ENCODE assay signal across 8 mouse cellular contexts in genomic region chr2:27678331-27678730, GRCm38 (mm10). TPM values are rescaled to one million over a fixed set of nuclear protein-coding genes. Genes with fewer than 3 reads are reported as not detected.
DNase-seq lines count a peak whose midpoint lies in the region; ATAC-seq and TF ChIP-seq lines count a peak whose summit lies in the region.

No protein-coding gene starts in this region.

- no peak for DNase-seq in kidney, postnatal 36 days
- DNase-seq in embryonic facial prominence, embryonic 11.5 days (ENCODE audit: low spot score): no peak
- no peak for DNase-seq in hindbrain, postnatal 0 days (ENCODE audit: low spot score)
- DNase-seq in left cerebral cortex, adult 8-10 months (ENCODE audit: low spot score in 2 of 2): no peak
- DNase-seq in left cerebral cortex, adult 9 months (ENCODE audit: low spot score in 2 of 2): no peak
- no peak for DNase-seq in cerebellum, adult 18-20 months

- peaks cover 70% of the 10 kb centered on the region for H3K4me1 ChIP-seq in kidney, embryonic 15.5 days
- peaks cover 19% of the 10 kb centered on the region for H3K4me1 ChIP-seq in embryonic facial prominence, embryonic 11.5 days (ENCODE audit: control insufficient read depth, insufficient read depth, low read length)
- peaks cover 34% of the 10 kb centered on the region for H3K4me1 ChIP-seq in hindbrain, postnatal 0 days (ENCODE audit: insufficient read depth, low read length)
- peaks cover 32% of the 10 kb centered on the region for H3K4me1 ChIP-seq in midbrain, embryonic 16.5 days (ENCODE audit: control insufficient read depth, insufficient read depth, low read length)

- peaks cover 15% of the 10 kb centered on the region for H3K27me3 ChIP-seq in kidney, embryonic 15.5 days
- no peaks in the 10 kb centered on the region for H3K27me3 ChIP-seq in embryonic facial prominence, embryonic 11.5 days (ENCODE audit: control insufficient read depth, insufficient read depth, low read length)
- no peaks in the 10 kb centered on the region for H3K27me3 ChIP-seq in hindbrain, postnatal 0 days (ENCODE audit: insufficient read depth, low read length)
- no peaks in the 10 kb centered on the region for H3K27me3 ChIP-seq in midbrain, embryonic 16.5 days (ENCODE audit: control insufficient read depth, insufficient read depth, low read depth, low read length)

- H3K9ac ChIP-seq in kidney, embryonic 15.5 days: peak overlapping the region; percentile 95
- peak overlapping the region; percentile 95 for H3K9ac ChIP-seq in embryonic facial prominence, embryonic 11.5 days (replicated peaks; ENCODE audit: low read length)
- H3K9ac ChIP-seq in hindbrain, postnatal 0 days (replicated peaks; ENCODE audit: low read length): peak overlapping the region; percentile 53
- peak overlapping the region; percentile 76 for H3K9ac ChIP-seq in midbrain, embryonic 16.5 days (ENCODE audit: low read depth, low read length)

- 24% methylated on average over 4 of the region's 4 CpGs for WGBS in kidney, embryonic 15.5 days
- WGBS in embryonic facial prominence, embryonic 11.5 days: 22% methylated on average over 4 of the region's 4 CpGs
- WGBS in hindbrain, postnatal 0 days: 18% methylated on average over 4 of the region's 4 CpGs
- WGBS in midbrain, embryonic 16.5 days: 9% methylated on average over 4 of the region's 4 CpGs

- H3K9me3 ChIP-seq in kidney, embryonic 15.5 days (replicated peaks): no peaks in the 10 kb centered on the region
- no peaks in the 10 kb centered on the region for H3K9me3 ChIP-seq in embryonic facial prominence, embryonic 11.5 days (replicated peaks; ENCODE audit: control insufficient read depth, low read length)
- no peaks in the 10 kb centered on the region for H3K9me3 ChIP-seq in hindbrain, postnatal 0 days (ENCODE audit: low read length)
- H3K9me3 ChIP-seq in midbrain, embryonic 16.5 days (replicated peaks; ENCODE audit: control insufficient read depth, low read length, poor library complexity, severe bottlenecking): no peaks in the 10 kb centered on the region

- ATAC-seq in kidney, embryonic 15.5 days (replicated peaks; ENCODE audit: low FRiP score): no peak
- ATAC-seq in embryonic facial prominence, embryonic 11.5 days (replicated peaks; ENCODE audit: insufficient number of reproducible peaks, low FRiP score, low TSS enrichment, low read depth): no peak
- ATAC-seq in hindbrain, postnatal 0 days: no peak
- ATAC-seq in midbrain, embryonic 16.5 days: no peak

- peak overlapping the region; percentile 95; the same call in 1 of the 2 replicates for H3K27ac ChIP-seq in kidney, embryonic 15.5 days
- H3K27ac ChIP-seq in embryonic facial prominence, embryonic 11.5 days (replicated peaks; ENCODE audit: low read depth, low read length): no peak overlapping the region
- peak overlapping the region; percentile 78; the same call in 1 of the 2 replicates for H3K27ac ChIP-seq in hindbrain, postnatal 0 days
- no peak overlapping the region for H3K27ac ChIP-seq in midbrain, embryonic 16.5 days (ENCODE audit: low read length)

- peak overlapping the region; percentile 91 for H3K4me3 ChIP-seq in kidney, embryonic 15.5 days (replicated peaks)
- H3K4me3 ChIP-seq in embryonic facial prominence, embryonic 11.5 days (ENCODE audit: low read depth, low read length): peak overlapping the region; percentile 89
- peak overlapping the region; percentile 71 for H3K4me3 ChIP-seq in hindbrain, postnatal 0 days (ENCODE audit: low read length)
- peak overlapping the region; percentile 80 for H3K4me3 ChIP-seq in midbrain, embryonic 16.5 days (ENCODE audit: low read depth, low read length)

- H3K36me3 ChIP-seq in kidney, embryonic 15.5 days: no peaks in the 10 kb centered on the region
- H3K36me3 ChIP-seq in embryonic facial prominence, embryonic 11.5 days (replicated peaks; ENCODE audit: control insufficient read depth, insufficient read depth, low read depth, low read length): no peaks in the 10 kb centered on the region
- H3K36me3 ChIP-seq in hindbrain, postnatal 0 days (ENCODE audit: insufficient read depth, low read length): no peaks in the 10 kb centered on the region
- no peaks in the 10 kb centered on the region for H3K36me3 ChIP-seq in midbrain, embryonic 16.5 days (ENCODE audit: control insufficient read depth, insufficient read depth, low read length)

- H3K4me2 ChIP-seq in kidney, embryonic 15.5 days: peak overlapping the region; percentile 91
- H3K4me2 ChIP-seq in embryonic facial prominence, embryonic 11.5 days (ENCODE audit: low read depth, low read length): peak overlapping the region; percentile 90
- H3K4me2 ChIP-seq in hindbrain, postnatal 0 days (ENCODE audit: low read depth, low read length): peak overlapping the region; percentile 76
- H3K4me2 ChIP-seq in midbrain, embryonic 16.5 days (ENCODE audit: low read length): peak overlapping the region; percentile 76

- TF ChIP-seq CTCF in hindbrain, postnatal 0 days (IDR thresholded peaks at IDR 0.05; ENCODE audit: low read depth): no peak

RNA-seq across cellular contexts. Expression of gene Rxra, which starts 2.1 kb away (rescaled TPM):
- polyA plus RNA-seq in kidney, embryonic 15.5 days (2015; fragmentation: Nextera tagmentation; extraction: Ambion mirVana): 9.6 and 10.4 TPM in 2 replicates
- 7.6 and 9.7 TPM in 2 replicates for polyA plus RNA-seq in embryonic facial prominence, embryonic 11.5 days (2014; fragmentation: Nextera tagmentation; extraction: Ambion mirVana)
- total RNA-seq in hindbrain, postnatal 0 days (2014; rRNA removed): 32.5 and 34.0 TPM in 2 replicates
- 3.5 and 3.9 TPM in 2 replicates for polyA plus RNA-seq in hindbrain, postnatal 0 days (2015; fragmentation: Nextera tagmentation; extraction: Ambion mirVana)
- polyA plus RNA-seq in midbrain, embryonic 16.5 days (2015; fragmentation: Nextera tagmentation; extraction: Ambion mirVana): 2.5 and 2.8 TPM in 2 replicates
- total RNA-seq in left cerebral cortex, adult 8-10 months (2022): 10 to 100 TPM; 23.5 to 28.6 (median 26.1) TPM

Comparison
In these comparisons a context has a peak if more than half of its experiments do, and no peak if none do; other contexts are left out.
1. H3K27ac ChIP-seq: peak in kidney, embryonic 15.5 days (single experiment) and hindbrain, postnatal 0 days (single experiment); none in embryonic facial prominence, embryonic 11.5 days (single experiment) and midbrain, embryonic 16.5 days (single experiment).
2. Peak in every context shown above with its lines, with median percentiles within 50 percentile points of each other: H3K4me2 ChIP-seq, H3K4me3 ChIP-seq and H3K9ac ChIP-seq.